Mouse (Mus musculus): ENCODE measurements at regions not wholly inside any gene's neighbourhood (a gene's known extent, or its start where the extent isn't known, plus 50 kb on each side); places are given as distances from the start of the nearest gene placed in this dataset.

GRCm38 (mm10) chr14:62171256-62172047, 120.9 kb upstream of the Rnaseh2b start:
- DNase-seq (ENCODE audit: low spot score in 2 of 2): no peak

- DNase-seq (ENCODE audit: low spot score in 2 of 2): peak; percentile 59 to 63
Measured at GRCm38 (mm10) chr14:62173835-62174530, 118.4 kb upstream of the Rnaseh2b start.

DNA sequence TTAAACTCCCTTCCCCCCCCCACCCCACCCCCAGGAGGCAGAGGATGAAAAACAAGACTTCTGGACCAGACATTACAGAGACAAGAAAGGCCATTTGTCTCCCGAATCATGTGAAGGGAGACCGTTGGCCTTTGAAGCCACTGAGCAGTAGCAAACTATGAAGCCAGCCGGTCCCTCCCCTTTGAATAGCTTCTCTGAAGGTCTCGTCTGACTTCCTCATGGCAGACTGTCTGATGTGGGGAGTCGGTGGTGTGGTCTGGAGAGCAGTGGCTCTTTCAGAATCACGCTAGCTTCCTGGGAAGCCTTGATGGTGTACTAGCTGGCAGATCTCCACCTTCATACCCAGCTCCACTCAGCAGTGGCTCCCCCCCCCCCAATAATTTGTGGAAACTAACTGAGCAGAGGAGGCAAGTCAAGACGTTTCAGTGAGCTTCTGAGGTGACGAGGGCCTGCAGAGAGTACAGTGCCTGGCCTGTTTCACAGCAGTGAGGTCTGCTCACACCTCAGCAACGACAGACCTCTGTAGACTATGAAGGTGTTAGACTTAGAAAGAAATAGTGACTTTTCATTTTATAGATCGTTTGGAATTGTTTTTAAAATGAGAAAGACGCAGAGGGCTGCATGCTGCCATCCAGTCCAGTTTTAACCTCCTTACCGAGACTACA, 116.9 kb upstream of the Rnaseh2b start:
- DNase-seq (ENCODE audit: low spot score in 2 of 2): no peak

DNA sequence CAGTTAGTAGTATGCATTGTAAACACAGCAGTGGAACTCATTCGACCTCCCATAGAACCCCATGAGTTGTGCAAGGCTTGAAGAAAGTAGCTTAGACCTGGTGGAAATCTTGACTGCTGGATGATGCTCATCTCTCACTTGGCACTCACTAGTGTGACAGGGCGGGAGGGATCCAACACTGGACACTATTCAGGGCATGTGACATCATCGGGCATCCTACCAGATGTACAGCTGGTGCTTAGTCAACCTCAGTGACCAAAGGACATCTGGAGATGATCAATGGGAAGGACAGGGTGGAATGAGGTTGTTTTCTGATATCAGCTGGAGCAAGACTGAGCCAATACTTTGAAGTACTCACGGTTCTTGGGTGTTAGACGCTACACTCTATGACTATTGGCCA, 114.9 kb upstream of the Rnaseh2b start:
- no peak for DNase-seq (ENCODE audit: low spot score in 2 of 2)

DNA sequence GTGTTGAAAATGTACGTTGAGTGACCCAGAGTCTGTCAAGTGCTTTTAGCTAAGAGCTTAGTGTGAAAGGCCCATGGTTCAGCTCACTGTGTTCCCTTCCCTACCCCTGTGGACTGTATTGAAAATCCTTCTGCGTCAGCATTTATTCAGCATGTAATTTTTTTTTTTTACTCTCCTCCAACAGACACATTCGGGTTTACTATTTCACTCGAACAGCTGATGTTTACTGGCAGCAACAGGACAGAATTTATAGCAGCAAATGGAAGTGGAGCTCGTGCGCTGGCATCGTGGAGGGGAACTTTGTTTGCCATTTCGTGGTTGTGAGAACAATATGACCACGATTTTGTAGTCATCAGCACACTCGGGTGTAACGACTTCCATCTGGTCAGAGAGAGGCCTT, 105.0 kb upstream of the Rnaseh2b start:
- DNase-seq (ENCODE audit: low spot score in 2 of 2): no peak

GRCm38 (mm10) chr14:62188147-62188885, 104.1 kb upstream of the Rnaseh2b start:
- DNase-seq (ENCODE audit: low spot score in 2 of 2): no peak

DNA sequence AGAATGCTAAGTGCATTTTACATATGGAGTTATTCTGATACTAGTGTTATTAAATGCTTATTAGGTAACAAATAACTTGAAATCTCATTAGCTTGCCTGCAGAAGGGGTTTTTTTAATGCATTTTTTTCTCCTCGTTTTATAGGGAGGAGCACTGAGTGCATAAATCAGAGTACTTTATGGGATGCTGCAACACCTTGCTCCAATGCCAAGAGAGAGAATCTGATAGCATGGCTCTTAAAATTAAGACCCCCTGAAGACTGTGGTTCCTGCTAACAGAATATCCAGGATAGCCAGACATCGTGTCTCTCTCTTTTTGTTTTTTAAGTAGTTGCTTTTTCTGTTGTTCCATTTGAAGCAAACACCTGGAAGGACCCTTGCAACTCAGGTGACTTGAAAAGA, 100.8 kb upstream of the Rnaseh2b start:
- DNase-seq (ENCODE audit: low spot score in 2 of 2): no peak

- DNase-seq (ENCODE audit: low spot score in 2 of 2): no peak
Measured at GRCm38 (mm10) chr14:62192814-62193213, 99.6 kb upstream of the Rnaseh2b start.

GRCm38 (mm10) chr14:62193371-62193770, 99.0 kb upstream of the Rnaseh2b start:
- DNase-seq (ENCODE audit: low spot score in 2 of 2): no peak

DNA sequence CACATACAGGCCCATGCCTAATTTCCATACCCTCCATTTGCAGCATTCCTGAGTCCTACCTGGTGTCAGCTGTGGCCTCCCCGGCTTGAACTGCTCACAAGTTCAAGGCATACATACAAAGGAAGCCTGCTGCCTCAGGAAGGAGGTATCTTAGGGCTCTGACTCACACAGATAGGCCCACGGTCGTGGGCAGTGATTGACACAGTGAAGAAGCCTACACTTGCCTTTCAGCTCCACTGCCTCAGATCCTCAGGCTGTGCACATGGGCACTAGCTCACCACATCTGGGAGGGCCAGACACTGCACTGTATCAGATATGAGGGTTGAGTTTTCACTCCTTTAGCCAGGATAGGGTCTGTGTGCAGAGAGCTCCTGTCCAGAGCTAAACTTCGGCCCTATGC, 95.6 kb upstream of the Rnaseh2b start:
- DNase-seq (ENCODE audit: low spot score in 2 of 2): no peak

DNA sequence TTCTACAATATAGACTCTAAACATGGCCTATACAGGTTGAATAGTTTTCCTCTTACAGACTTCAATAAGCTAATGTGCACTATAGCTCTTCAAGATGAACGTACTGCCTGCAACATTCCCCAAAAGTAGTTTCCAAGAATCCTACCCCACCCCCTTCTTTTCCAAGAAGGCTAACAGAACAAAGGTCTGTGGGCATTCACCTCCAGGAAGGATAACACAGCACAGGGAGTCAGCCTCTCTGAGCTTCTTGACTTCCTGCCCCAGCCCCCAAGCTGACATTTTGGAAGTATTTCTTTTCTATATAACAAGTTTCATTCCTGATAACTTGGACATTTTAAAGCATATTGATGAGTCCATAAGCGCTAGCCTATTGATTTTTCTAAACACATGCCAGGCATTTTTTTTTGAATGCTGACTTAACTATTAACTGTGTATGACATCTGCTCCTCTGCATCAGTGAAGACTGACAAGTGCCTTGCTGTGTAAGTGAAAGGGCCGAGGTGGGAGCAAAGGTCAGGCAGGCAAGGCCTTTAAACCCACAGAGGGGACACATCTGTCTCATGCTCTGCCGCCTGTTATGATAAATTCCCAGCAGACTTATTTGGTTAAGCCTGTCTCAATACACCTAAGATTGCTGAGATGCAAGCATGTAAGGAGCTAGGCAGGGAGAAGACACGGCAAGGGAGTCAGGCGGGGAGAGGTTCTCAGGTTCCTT, 93.8 kb upstream of the Rnaseh2b start:
- no peak for DNase-seq (ENCODE audit: low spot score in 2 of 2)

GRCm38 (mm10) chr14:62215071-62215470, 77.3 kb upstream of the Rnaseh2b start:
- DNase-seq (ENCODE audit: low spot score in 2 of 2): no peak

DNA sequence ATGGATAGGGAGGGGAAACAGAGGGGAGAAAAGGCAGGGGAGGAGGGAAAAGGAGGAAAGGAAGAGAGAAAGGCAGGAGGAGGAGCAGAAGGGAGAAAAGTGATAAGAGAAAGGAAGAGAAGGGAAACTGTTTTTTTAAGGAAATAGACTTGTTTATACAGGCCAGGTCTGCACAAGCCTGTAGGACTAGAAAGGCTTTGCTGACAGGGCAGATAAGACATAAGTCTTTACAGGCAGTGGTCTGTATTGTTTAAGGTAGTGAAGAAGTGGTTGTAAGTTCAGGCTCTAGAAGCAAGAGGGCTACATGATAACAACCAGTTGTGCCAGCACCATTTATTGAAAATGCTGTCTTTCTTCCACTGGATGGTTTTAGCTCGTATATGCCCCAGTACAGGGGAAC, 75.4 kb upstream of the Rnaseh2b start:
- no peak for DNase-seq (ENCODE audit: low spot score in 2 of 2)

DNA sequence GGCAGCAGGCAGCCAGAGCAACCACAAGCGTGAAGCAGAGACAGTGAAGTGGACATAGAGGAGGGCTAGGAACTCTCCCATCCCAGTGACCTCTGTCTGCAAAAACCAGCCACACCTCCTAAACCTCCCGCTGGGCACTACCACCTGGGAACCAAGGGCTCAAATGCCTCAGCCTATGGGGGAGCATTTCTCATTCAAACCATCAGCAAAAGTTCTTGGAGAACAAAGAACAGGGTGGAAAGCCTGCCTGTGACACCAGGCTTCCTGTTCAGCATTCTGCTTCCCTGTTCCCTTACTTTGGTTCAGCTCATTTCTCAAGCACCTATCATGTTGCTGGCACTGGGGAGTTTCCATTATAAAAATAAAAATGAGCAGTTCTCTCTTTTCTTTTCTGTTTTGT, 74.4 kb upstream of the Rnaseh2b start:
- DNase-seq (ENCODE audit: low spot score in 2 of 2): no peak

DNA sequence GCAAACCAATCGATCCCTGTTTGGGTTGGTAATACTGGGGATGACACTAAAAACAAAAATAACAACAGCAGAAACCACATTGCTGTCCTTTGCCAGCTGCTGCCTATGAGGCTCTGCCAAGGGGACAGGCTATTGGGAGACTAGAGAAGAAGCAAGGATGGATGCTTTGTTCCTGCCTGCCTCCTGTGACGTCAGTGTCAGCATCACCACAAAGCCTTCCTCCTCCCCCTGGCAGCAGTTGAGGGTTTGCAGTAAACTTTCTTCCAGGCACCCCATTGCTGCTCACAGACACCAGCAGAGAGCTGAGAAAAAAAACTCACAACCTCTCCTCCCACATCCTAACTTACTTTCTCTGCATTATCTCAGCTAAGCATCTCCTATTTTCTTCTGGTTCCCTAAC, 73.7 kb upstream of the Rnaseh2b start:
- no peak for DNase-seq (ENCODE audit: low spot score in 2 of 2)

DNA sequence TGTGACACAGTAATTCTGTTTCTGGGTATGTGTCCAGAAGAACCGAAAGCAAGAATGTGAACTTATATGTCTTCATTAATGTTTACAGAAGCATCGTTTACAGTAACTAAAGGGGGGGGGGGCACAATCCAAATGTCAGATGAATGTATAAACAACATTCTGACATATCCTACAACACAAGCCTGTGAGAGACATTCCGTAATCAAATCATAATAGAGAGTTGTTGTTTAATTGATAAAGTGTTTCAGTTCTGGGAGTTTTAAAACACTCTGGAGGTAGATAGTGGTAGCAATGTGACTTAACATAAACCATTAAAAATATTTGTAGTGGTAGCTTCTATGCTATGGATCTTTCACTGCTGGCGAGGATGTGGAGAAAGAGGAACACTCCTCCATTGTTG, 71.6 kb upstream of the Rnaseh2b start:
- DNase-seq (ENCODE audit: low spot score in 2 of 2): no peak

Data from adrenal gland, adult 18-20 months (tissue).